Mouse (Mus musculus): ENCODE data around the gene Mboat2. TPM values are rescaled to one million over a fixed set of nuclear protein-coding genes. Genes with fewer than 3 reads are reported as not detected.
A peak's percentile ranks its signal among the peaks of the same experiment; 100 is the strongest.

Mboat2 gene
- 5.2 and 6.2 TPM in 2 replicates for polyA plus RNA-seq (2012; rRNA removed)

GRCm38 (mm10) chr12:24830766-24831152, at the start of gene Mboat2:
TSS of gene Mboat2 (plus strand) at chr12:24830879.
- peak; percentile 63 for DNase-seq
- no peak for TF ChIP-seq POLR2A (IDR thresholded peaks at IDR 0.05; ENCODE audit: low read depth, low read length)
- no peak for TF ChIP-seq CTCF (conservative IDR thresholded peaks at IDR 0.05; ENCODE audit: insufficient read depth, insufficient read length, low read depth, low read length)
- 1% methylated on average over 24 of the region's 24 CpGs for WGBS
- H3K36me3 ChIP-seq (ENCODE audit: control insufficient read depth, insufficient read depth, low read length) = no peaks in the 10 kb centered on the region
- no peaks in the 10 kb centered on the region for H3K4me1 ChIP-seq (ENCODE audit: control insufficient read depth, insufficient read depth, low read length)
- peak within 1 kb of the TSS; percentile 95 for H3K4me3 ChIP-seq (ENCODE audit: insufficient read depth, low read depth, low read length)
- H3K27me3 ChIP-seq (replicated peaks; ENCODE audit: control insufficient read depth, insufficient read depth, low read length) = no peaks in the 10 kb centered on the region
- peak within 1 kb of the TSS; percentile 60 for H3K27ac ChIP-seq (ENCODE audit: insufficient read depth, low read depth, low read length)

- 59% methylated on average over 4 of the region's 4 CpGs for WGBS
- Histone ChIP-seq H3K27ac (ENCODE audit: insufficient read depth, low read depth, low read length) (no peak overlapping the region), H3K27me3 (replicated peaks; ENCODE audit: control insufficient read depth, insufficient read depth, low read length) (no peaks in the 10 kb centered on the region), H3K36me3 (ENCODE audit: control insufficient read depth, insufficient read depth, low read length) (no peaks in the 10 kb centered on the region), H3K4me3 (ENCODE audit: insufficient read depth, low read depth, low read length) (no peak overlapping the region), H3K4me1 (ENCODE audit: control insufficient read depth, insufficient read depth, low read length) (no peaks in the 10 kb centered on the region)
- TF ChIP-seq POLR2A (IDR thresholded peaks at IDR 0.05; ENCODE audit: low read depth, low read length) (no peak), CTCF (conservative IDR thresholded peaks at IDR 0.05; ENCODE audit: insufficient read depth, insufficient read length, low read depth, low read length) (no peak)
- DNase-seq = peak; percentile 25
These were observed 46.9 kb upstream of the Mboat2 start for GRCm38 (mm10) chr12:24783735-24784134.

- no peak for TF ChIP-seq CTCF (conservative IDR thresholded peaks at IDR 0.05; ENCODE audit: insufficient read depth, insufficient read length, low read depth, low read length)
- TF ChIP-seq POLR2A (IDR thresholded peaks at IDR 0.05; ENCODE audit: low read depth, low read length) = no peak
- Histone ChIP-seq H3K27ac (ENCODE audit: insufficient read depth, low read depth, low read length) (no peak overlapping the region), H3K36me3 (ENCODE audit: control insufficient read depth, insufficient read depth, low read length) (no peaks in the 10 kb centered on the region), H3K4me3 (ENCODE audit: insufficient read depth, low read depth, low read length) (no peak overlapping the region), H3K27me3 (replicated peaks; ENCODE audit: control insufficient read depth, insufficient read depth, low read length) (no peaks in the 10 kb centered on the region), H3K4me1 (ENCODE audit: control insufficient read depth, insufficient read depth, low read length) (no peaks in the 10 kb centered on the region)
- 74% methylated on average over 5 of the region's 5 CpGs for WGBS
- DNase-seq = no peak
These were observed 44.8 kb upstream of the Mboat2 start for GRCm38 (mm10) chr12:24785882-24786281.

- Histone ChIP-seq H3K27ac (ENCODE audit: insufficient read depth, low read depth, low read length) (no peak overlapping the region), H3K4me3 (ENCODE audit: insufficient read depth, low read depth, low read length) (no peak overlapping the region), H3K36me3 (ENCODE audit: control insufficient read depth, insufficient read depth, low read length) (no peaks in the 10 kb centered on the region), H3K27me3 (replicated peaks; ENCODE audit: control insufficient read depth, insufficient read depth, low read length) (no peaks in the 10 kb centered on the region), H3K4me1 (ENCODE audit: control insufficient read depth, insufficient read depth, low read length) (no peaks in the 10 kb centered on the region)
- no peak for DNase-seq
- no peak for TF ChIP-seq CTCF (conservative IDR thresholded peaks at IDR 0.05; ENCODE audit: insufficient read depth, insufficient read length, low read depth, low read length)
- no peak for TF ChIP-seq POLR2A (IDR thresholded peaks at IDR 0.05; ENCODE audit: low read depth, low read length)
- WGBS = 58% methylated on average over 4 of the region's 4 CpGs
These were observed 44.4 kb upstream of the Mboat2 start for GRCm38 (mm10) chr12:24786316-24786715.

GRCm38 (mm10) chr12:24789659-24790058, 41.0 kb upstream of the Mboat2 start:
- DNase-seq = peak; percentile 30
- Histone ChIP-seq H3K36me3 (ENCODE audit: control insufficient read depth, insufficient read depth, low read length) (no peaks in the 10 kb centered on the region), H3K4me1 (ENCODE audit: control insufficient read depth, insufficient read depth, low read length) (no peaks in the 10 kb centered on the region), H3K27ac (ENCODE audit: insufficient read depth, low read depth, low read length) (no peak overlapping the region), H3K27me3 (replicated peaks; ENCODE audit: control insufficient read depth, insufficient read depth, low read length) (no peaks in the 10 kb centered on the region), H3K4me3 (ENCODE audit: insufficient read depth, low read depth, low read length) (no peak overlapping the region)
- 82% methylated on average over 1 of the region's 1 CpGs for WGBS
- TF ChIP-seq CTCF (conservative IDR thresholded peaks at IDR 0.05; ENCODE audit: insufficient read depth, insufficient read length, low read depth, low read length) (no peak), POLR2A (IDR thresholded peaks at IDR 0.05; ENCODE audit: low read depth, low read length) (no peak)

GRCm38 (mm10) chr12:24811230-24811629, 19.4 kb upstream of the Mboat2 start:
- H3K27ac ChIP-seq (ENCODE audit: insufficient read depth, low read depth, low read length) = no peak overlapping the region
- H3K27me3 ChIP-seq (replicated peaks; ENCODE audit: control insufficient read depth, insufficient read depth, low read length) = no peaks in the 10 kb centered on the region
- H3K36me3 ChIP-seq (ENCODE audit: control insufficient read depth, insufficient read depth, low read length) = no peaks in the 10 kb centered on the region
- no peak for TF ChIP-seq POLR2A (IDR thresholded peaks at IDR 0.05; ENCODE audit: low read depth, low read length)
- no peak for DNase-seq
- peaks cover 6% of the 10 kb centered on the region; the same call in 1 of the 2 replicates for H3K4me1 ChIP-seq (ENCODE audit: control insufficient read depth, insufficient read depth, low read length)
- no peak overlapping the region for H3K4me3 ChIP-seq (ENCODE audit: insufficient read depth, low read depth, low read length)
- 34% methylated on average over 1 of the region's 1 CpGs for WGBS

- DNase-seq = no peak
- H3K27me3 ChIP-seq (replicated peaks; ENCODE audit: control insufficient read depth, insufficient read depth, low read length) = no peaks in the 10 kb centered on the region
- H3K27ac ChIP-seq (ENCODE audit: insufficient read depth, low read depth, low read length) = no peak overlapping the region
- H3K4me1 ChIP-seq (ENCODE audit: control insufficient read depth, insufficient read depth, low read length) = peaks cover 6% of the 10 kb centered on the region; the same call in 1 of the 2 replicates
- no peaks in the 10 kb centered on the region for H3K36me3 ChIP-seq (ENCODE audit: control insufficient read depth, insufficient read depth, low read length)
- no peak overlapping the region for H3K4me3 ChIP-seq (ENCODE audit: insufficient read depth, low read depth, low read length)
- WGBS = 44% methylated on average over 4 of the region's 4 CpGs
- TF ChIP-seq CTCF (conservative IDR thresholded peaks at IDR 0.05; ENCODE audit: insufficient read depth, insufficient read length, low read depth, low read length) (no peak), POLR2A (IDR thresholded peaks at IDR 0.05; ENCODE audit: low read depth, low read length) (no peak)
These were observed 18.8 kb upstream of the Mboat2 start for GRCm38 (mm10) chr12:24811906-24812305.

- 84% methylated on average over 2 of the region's 2 CpGs for WGBS
- H3K36me3 ChIP-seq (ENCODE audit: control insufficient read depth, insufficient read depth, low read length) = no peaks in the 10 kb centered on the region
- H3K27ac ChIP-seq (ENCODE audit: insufficient read depth, low read depth, low read length) = no peak overlapping the region
- TF ChIP-seq CTCF (conservative IDR thresholded peaks at IDR 0.05; ENCODE audit: insufficient read depth, insufficient read length, low read depth, low read length) (no peak), POLR2A (IDR thresholded peaks at IDR 0.05; ENCODE audit: low read depth, low read length) (no peak)
- no peak for DNase-seq
- no peaks in the 10 kb centered on the region for H3K4me1 ChIP-seq (ENCODE audit: control insufficient read depth, insufficient read depth, low read length)
- H3K4me3 ChIP-seq (ENCODE audit: insufficient read depth, low read depth, low read length) = no peak overlapping the region
- no peaks in the 10 kb centered on the region for H3K27me3 ChIP-seq (replicated peaks; ENCODE audit: control insufficient read depth, insufficient read depth, low read length)
These were observed 7.8 kb upstream of the Mboat2 start for GRCm38 (mm10) chr12:24822831-24823230.

Data from kidney, adult 2 months (tissue).